Mouse (Mus musculus) embryonic fibroblast, embryonic 13.5 days (primary cell): ENCODE results near the gene Adk. TPM values are rescaled to one million over a fixed set of nuclear protein-coding genes. Genes with fewer than 3 reads are reported as not detected.
A peak's percentile ranks its signal among the peaks of the same experiment; 100 is the strongest.
"Not testable (repeated sequence)": the region's sequence is repeated elsewhere in the genome, so short reads cannot be mapped to it uniquely, and the experiment has no call there.

Experiments used
- H3K27ac ChIP-seq: 2 replicates; pipeline ENCODE4 v1.5.1; 2012; ENCODE audit warnings: low read length, control low read depth, inconsistent platforms; ENCODE audit not compliant: insufficient read depth
- H3K4me1 ChIP-seq: 2 replicates; pipeline ENCODE4 v1.6.1; 2011; ENCODE audit warnings: low read length; ENCODE audit not compliant: control insufficient read depth, insufficient read depth
- H3K4me3 ChIP-seq: 2 replicates; pipeline ENCODE4 v1.5.1; 2011; ENCODE audit warnings: mild to moderate bottlenecking, control low read depth, low read length; ENCODE audit not compliant: insufficient read depth
- CTCF ChIP-seq: IDR thresholded peaks from 2 replicates; pipeline ENCODE4 v1.5.1; 2011; ENCODE audit warnings: mild to moderate bottlenecking, control low read depth, low read length, moderate library complexity, borderline replicate concordance; ENCODE audit not compliant: insufficient read depth
- POLR2A ChIP-seq: IDR thresholded peaks from 2 replicates; pipeline ENCODE4 v1.6.1; 2011; ENCODE audit warnings: low read depth, mild to moderate bottlenecking, control low read depth, low read length, moderate library complexity
- polyA plus RNA-seq: library from polyadenylated mRNA; stranded (reverse); fragments of >200 nt; gene quantifications from 2 replicates; pipeline ENCODE4 v1.2.4, GENCODE M21; 2011; ENCODE audit warnings: low read depth; ENCODE audit not compliant: missing spikeins, insufficient read length

Adk gene
- polyA plus RNA-seq, 1 experiment, result 117 TPM

DNA sequence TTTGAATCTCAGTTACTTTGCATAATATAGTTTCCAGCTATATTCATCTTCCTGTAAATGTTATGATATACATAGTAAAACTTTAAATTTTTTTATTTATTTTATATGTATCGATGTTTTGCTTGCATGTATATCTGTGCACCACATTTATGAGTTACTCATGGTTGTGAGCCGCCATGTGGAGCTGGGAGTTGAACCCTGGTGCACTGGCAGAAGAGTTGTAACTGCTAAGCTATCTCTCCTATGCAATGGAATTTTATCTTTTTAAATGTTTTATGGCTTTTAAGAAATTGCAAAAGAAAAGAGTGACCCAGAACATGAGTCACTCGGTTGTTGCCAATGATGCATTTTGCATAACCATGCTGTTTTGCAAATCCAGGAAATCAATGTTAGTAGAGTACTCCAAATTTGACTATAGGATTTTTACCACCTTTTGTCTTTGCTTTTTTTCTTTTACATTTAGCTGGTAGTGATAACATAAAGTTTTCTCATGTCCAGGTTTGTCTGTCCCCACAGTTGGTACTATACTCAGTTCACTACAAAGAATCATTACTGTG lies 38.6 kb downstream of the Adk start:
- Histone ChIP-seq H3K4me1 (peaks cover 18% of the 10 kb centered on the region), H3K4me3 (no peak overlapping the region), H3K27ac (no peak overlapping the region)
- no peak for TF ChIP-seq POLR2A
- no peak for TF ChIP-seq CTCF

DNA sequence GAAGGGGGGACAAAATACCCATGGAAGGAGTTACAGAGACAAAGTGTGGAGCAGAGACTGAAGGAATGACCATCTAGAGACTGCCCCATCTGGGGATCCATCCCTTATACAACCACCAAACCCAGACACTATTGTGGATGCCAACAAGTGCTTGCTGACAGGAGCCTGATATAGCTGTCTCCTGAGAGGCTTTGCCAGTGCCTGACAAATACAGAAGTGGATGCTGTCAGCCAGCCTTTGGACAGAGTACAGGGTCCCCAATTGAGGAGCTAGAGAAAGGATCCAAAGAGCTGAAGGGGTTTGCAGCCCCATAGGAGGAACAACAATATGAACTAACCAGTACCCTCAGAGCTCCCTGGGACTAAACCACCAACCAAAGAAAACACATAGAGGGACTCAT lies 41.8 kb downstream of the Adk start:
- H3K27ac ChIP-seq, H3K4me1 ChIP-seq, H3K4me3 ChIP-seq: not testable (repeated sequence)

DNA sequence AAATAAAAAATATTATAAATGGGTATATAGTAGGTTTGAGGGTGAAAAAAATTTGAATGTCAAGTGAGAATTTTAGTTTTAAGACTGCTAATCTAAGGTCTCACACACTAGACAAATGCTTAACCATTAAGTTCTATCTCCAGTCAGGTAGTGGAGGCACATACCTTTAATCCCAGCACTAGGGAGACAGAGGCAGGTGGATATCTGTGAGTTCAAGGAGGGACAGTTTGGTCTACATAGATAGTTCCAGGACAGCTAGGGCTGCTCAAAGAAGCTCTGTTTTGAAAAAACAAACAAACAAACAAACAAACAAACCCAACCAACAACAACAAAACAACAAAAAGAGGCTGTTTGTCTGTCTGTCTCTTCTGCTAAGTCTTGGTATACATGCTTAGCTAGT lies 43.9 kb downstream of the Adk start:
- no peak overlapping the region for H3K27ac ChIP-seq
- H3K4me1 ChIP-seq, result peaks cover 5% of the 10 kb centered on the region; the same call in 1 of the 2 replicates
- H3K4me3 ChIP-seq, result no peak overlapping the region
- TF ChIP-seq CTCF (no peak), POLR2A (no peak)

DNA sequence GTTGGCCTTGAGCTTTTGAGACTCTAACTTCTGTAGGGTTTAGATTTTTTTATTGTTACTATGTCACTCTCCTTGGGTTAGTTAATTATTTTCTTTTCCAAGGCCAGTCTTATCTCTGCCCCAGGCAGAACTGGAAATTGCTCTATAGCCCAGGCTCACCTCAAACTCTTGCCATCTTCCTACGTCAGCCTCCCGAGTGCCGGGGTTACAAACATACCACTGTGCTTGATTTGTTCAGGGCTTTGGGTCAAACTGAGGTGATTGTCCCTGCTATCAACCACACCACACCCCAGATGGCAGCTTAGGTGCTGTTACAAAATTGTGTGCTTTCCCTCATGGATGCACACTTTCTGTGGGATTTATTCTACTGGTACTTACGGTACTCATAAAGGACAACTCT lies 44.3 kb downstream of the Adk start:
- Histone ChIP-seq H3K4me1 (peaks cover 5% of the 10 kb centered on the region; the same call in 1 of the 2 replicates), H3K27ac (no peak overlapping the region), H3K4me3 (no peak overlapping the region)
- no peak for TF ChIP-seq POLR2A
- no peak for TF ChIP-seq CTCF

DNA sequence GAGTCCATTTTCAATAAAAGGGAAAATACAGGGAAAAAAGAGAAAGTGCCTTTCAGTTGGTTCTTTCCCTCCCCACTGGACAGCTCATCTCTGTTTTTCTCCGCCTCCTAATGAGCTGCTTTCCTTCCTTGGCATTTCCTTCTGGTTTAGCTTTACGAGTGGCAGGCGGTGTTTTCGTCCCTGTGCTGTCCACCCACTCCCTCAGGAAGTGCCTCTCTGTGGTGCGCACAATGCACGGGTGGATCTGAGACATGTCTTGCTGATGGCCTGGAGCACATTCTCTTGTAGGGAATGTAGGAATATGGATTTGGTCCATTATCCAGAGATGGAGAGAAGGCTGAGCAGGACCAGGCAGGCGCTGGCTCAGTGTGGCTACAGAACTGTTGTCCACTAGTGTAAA lies 47.0 kb downstream of the Adk start:
- Histone ChIP-seq H3K4me3 (no peak overlapping the region), H3K27ac (peak overlapping the region; percentile 97), H3K4me1 (peaks cover 5% of the 10 kb centered on the region; the same call in 1 of the 2 replicates)
- TF ChIP-seq CTCF (no peak), POLR2A (no peak)

DNA sequence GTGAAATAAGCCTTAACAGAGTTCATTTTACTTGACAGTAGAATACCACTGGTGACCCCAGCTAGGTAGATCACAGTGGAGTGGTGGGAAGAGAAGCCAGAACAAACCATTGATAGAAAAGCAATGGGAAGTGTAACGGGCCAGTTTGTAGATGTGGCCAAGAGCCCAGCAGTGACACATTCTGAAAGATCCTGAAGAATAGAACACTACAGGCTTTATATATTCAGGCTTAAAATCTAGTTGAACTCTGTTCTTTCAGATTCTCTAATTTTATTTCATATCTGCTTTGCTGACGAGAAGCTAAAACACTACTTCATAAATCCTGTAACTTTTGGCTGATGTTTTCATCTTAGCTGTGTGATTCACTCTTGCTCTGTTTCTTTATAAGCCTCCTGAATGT lies 48.5 kb downstream of the Adk start:
- Histone ChIP-seq H3K4me1 (peaks cover 5% of the 10 kb centered on the region; the same call in 1 of the 2 replicates), H3K27ac (peak overlapping the region; percentile 97), H3K4me3 (no peak overlapping the region)
- TF ChIP-seq CTCF (no peak), POLR2A (no peak)

DNA sequence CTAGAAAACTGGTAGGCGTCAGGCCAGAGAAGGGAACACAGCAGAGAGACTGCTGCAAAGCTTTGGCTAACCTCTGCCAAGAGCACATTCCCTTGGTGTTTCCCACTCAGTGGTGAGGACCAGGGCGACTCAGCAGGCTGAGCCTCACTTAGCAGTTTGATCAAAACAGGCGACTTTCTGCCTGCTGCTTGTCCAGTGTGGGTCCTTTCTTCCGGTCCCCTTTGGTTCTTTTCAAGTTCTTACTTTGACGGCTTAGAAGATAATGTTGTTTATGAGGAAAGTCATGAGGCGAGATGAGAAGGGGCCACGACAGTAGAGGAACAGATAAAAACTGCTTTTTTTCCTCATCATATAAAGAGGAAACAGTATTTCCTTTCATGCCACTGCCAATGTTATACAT lies 49.2 kb downstream of the Adk start:
- H3K4me3 ChIP-seq, result no peak overlapping the region
- TF ChIP-seq CTCF (no peak), POLR2A (no peak)
- H3K27ac ChIP-seq, result peak overlapping the region; percentile 97
- H3K4me1 ChIP-seq, result peaks cover 5% of the 10 kb centered on the region; the same call in 1 of the 2 replicates

DNA sequence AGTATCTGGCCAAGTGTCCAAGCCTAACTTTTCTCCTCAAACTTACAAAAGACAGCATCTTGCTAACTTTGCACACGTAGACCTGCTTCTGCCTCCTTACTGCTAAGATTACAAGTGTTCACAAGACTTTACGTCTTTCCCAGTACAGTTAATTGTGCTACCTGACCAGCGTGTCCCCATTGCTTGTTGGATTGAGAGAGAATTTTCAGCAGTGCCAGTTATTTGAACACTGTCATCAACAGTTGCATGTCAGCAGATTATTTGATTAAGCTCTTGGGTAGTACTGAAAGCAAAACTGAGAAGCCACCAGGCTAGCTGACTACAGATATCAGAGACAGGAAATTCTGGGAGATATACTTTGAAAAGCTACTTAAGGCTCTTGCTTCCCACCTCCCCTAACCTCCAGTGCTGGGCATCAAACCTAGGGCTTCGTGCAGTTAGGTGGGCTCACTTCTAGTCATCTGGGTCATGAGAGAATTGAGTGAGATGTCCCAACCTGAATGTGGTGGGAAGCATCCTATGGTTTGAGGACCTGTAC lies 50.4 kb downstream of the Adk start:
- Histone ChIP-seq H3K27ac (no peak overlapping the region), H3K4me3 (no peak overlapping the region), H3K4me1 (peaks cover 5% of the 10 kb centered on the region; the same call in 1 of the 2 replicates)
- TF ChIP-seq CTCF, result no peak
- TF ChIP-seq POLR2A, result no peak

DNA sequence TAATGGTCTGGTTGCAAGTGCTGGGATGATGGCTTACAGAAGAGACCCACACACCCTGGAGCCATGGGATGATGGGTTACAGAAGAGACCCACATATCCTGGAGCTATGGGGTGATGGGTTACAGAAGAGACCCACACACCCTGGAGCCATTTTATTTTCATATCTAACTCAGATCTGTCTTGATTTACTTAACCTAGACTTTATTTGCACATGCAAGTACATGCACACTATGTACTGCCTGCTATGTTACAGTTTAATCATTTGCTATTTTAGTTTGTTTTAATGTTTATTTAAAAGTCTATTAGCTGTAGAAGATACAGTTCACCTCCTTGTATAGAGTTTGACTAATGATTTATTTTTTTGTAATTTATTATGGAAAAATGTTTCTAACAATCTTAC lies 52.7 kb downstream of the Adk start:
- H3K27ac ChIP-seq, result no peak overlapping the region
- H3K4me3 ChIP-seq, result no peak overlapping the region
- peaks cover 4% of the 10 kb centered on the region; the same call in 1 of the 2 replicates for H3K4me1 ChIP-seq
- TF ChIP-seq CTCF (no peak), POLR2A (no peak)

DNA sequence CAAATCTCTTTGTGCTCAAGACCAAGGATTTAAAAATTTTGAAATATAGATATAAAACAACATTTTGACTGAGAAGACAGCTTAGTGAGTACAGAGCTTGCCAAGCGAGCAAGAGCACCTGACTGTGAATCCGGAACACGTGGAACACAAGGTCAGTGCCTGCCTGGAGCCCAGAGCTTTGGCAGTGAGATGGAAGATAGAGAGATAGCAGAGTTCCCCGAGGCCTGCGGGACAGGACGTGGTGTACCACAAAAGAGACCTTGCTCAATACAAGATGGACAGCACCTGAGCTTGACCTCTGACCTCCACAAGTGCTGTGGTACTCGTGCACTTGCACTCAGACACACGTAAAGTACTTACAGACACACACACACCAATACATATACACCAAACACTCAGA lies 54.2 kb downstream of the Adk start:
- Histone ChIP-seq H3K4me1 (no peaks in the 10 kb centered on the region), H3K4me3 (no peak overlapping the region), H3K27ac (no peak overlapping the region)
- no peak for TF ChIP-seq CTCF
- no peak for TF ChIP-seq POLR2A

DNA sequence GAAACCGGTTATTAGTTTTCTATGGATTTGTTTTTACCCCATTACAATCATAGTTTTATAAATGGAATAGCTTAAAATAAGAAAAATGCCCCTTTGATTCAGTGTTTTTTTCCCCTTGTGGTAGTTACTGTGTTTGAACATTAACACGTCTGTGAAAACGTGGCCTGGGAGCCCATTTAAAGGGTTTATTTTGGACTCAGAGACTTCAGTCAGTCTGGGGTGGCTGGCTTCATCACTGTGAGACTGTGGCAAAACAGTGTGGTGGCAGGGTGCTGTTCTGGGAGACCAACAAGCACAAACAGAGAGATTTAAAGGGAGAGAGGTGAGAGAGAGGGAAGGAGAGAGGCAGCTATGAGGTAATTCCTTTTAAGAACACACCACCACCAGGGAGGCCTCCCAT lies 55.2 kb downstream of the Adk start:
- Histone ChIP-seq H3K4me1 (no peaks in the 10 kb centered on the region), H3K4me3 (no peak overlapping the region), H3K27ac (no peak overlapping the region)
- no peak for TF ChIP-seq POLR2A
- TF ChIP-seq CTCF, result no peak
